Mouse (Mus musculus) splenic B cell, adult 2 months (primary cell): ENCODE results near the gene Rnpepl1.

ENCODE experiments used
- DNase-seq: peaks from one replicate; pipeline ENCODE4 v3.0.0-alpha.2; 2011; ENCODE audit warnings: low read depth, low spot score
- H3K27me3 ChIP-seq: 2 replicates; pipeline ENCODE4 v1.6.1; 2012; ENCODE audit warnings: mild to moderate bottlenecking, low read length, moderate library complexity, mixed read lengths; ENCODE audit not compliant: control insufficient read depth, poor library complexity, insufficient read depth, severe bottlenecking
- H3K36me3 ChIP-seq: 2 replicates; pipeline ENCODE4 v1.6.1; 2012; ENCODE audit warnings: mild to moderate bottlenecking, low read length, moderate library complexity, mixed read lengths; ENCODE audit not compliant: control insufficient read depth, poor library complexity, insufficient read depth, severe bottlenecking

Rnpepl1 gene

DNA sequence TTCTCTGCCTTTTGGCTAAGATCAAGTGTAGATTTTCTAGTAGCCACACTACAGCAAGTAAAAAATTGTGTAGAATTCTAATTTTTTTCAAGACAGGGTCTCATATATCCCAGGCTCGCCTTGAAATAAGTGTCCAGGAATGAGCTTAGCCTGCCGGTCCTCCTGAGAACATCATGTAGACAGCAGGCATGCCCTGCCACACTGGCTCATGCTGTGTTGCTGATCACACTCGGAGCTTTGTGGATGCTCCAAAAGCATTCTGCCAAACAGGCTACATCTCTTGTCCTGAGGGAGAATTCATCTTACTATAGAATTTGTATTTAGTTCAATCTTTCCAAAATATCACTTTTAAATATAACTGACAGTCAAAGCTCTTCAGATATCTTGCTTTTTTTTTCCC lies 17.8 kb upstream of the Rnpepl1 start:
- H3K27me3 ChIP-seq, result no peaks in the 10 kb centered on the region
- H3K36me3 ChIP-seq, result no peaks in the 10 kb centered on the region
- DNase-seq, result no peak

DNA sequence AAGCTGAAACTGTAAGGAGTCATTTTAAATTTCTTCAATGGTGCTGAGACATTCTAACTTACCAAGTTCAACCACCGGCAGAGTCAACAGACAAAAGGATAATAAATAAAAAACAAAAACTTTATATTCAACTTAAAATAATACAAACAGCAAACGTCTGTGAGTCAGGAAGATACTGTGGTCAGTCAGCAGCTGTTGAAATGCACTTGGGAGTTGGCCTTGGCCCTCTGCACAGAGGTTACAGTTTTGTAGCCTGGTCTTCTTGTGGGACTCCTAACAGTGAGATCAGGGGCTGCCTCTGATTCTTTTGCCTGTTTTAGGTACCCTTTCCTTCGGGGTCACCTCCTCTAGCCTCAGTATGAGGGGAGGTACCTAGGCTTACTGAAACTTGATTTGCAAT lies 16.7 kb upstream of the Rnpepl1 start:
- DNase-seq, result no peak
- H3K36me3 ChIP-seq, result no peaks in the 10 kb centered on the region

DNA sequence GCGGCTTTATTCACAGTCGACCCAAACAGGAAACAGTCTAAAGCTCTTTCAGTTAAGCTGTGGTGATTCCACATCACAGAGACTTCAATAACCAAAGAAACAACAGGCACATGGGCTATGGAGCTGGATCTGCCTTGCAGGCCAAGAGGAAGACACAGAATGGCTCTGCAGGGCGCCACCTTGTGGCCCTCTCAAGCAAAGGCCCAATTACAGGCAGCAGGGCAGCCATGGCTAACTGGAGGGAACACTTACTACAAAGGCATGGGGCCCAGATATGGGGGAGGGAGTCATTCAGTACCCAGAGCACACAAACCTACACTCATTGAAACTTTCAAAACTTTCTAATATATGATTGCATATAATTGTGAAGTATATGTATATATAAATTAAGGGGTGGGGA lies 15.5 kb upstream of the Rnpepl1 start:
- no peaks in the 10 kb centered on the region for H3K27me3 ChIP-seq
- DNase-seq, result peak; percentile 76
- no peaks in the 10 kb centered on the region for H3K36me3 ChIP-seq

More for the DNA sequence above, 16.7 kb upstream of the Rnpepl1 start:
- H3K27me3 ChIP-seq, result no peaks in the 10 kb centered on the region

DNA sequence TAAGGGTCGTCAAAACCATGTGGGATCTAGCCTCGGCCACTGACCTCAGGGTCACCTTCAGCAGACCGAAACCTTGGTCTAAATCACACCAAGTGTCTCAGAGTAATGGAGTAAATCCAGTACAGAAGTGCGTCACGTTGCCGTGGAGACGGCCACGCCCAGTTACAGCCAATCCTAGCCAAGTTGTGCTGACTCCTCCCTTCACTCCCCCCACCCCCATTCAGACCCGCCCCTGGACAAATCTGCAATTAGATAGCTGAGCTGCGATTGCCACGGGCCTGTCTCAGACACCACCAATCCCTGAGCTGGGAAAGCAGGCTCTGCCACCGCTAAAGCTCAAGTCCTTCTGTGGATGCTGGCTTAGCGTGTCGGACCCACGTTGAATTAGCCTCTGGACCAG lies 7.8 kb upstream of the Rnpepl1 start, which contains the start of gene Ankmy1:
Ankmy1 (minus strand) TSS at position 121 of the 400 bp plus-strand sequence.
- H3K36me3 ChIP-seq, result no peaks in the 10 kb centered on the region
- DNase-seq, result peak; percentile 29
- no peaks in the 10 kb centered on the region for H3K27me3 ChIP-seq

DNA sequence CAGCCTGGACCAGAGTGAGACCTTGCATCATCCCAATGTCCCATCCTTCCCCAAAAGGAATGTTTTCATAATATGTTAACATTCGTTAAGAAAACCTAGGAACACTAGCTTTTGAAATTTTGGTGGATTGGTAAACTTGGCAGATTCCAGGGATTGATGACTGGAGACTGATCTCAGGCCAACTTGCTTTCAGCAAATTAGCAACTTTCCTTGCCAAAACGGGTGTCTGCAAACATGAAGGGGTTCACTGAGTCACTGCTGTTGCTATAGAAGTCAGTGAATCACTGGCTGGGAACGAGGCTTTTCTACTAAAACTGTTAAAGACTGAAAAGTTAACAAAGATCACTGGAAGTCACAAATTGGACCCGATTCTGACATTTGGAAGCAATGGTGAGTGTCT lies 7.0 kb upstream of the Rnpepl1 start:
- H3K36me3 ChIP-seq, result no peaks in the 10 kb centered on the region
- no peaks in the 10 kb centered on the region for H3K27me3 ChIP-seq
- no peak for DNase-seq

DNA sequence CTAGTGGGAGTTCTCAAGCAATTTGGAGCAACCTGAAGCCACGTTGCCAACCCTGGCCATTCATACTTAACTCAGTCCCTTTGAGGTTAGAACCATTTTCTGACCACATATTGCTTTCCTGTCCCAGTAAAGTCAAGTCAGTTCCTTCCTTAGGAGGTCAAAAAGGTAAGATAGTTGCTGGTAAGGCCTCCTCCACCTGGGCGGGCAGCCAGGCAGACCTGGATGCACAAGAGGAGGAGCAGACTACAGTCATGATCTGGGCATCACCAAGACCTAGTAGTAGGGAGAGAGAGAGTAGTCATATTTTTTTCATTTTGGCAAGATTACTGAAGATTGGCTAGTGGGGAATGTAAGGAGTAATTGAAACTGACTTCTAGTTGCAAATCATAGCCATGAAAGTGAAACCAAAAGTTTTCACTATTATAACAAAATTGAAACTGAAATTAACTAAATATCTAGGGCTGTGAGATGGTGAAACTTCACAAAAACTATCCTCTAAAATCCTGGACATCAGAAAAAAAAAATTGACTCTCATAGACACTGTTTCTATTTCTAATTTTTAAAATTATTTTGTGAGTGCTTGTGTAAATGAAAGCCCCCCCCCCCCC lies 4.8 kb upstream of the Rnpepl1 start:
- Histone ChIP-seq H3K36me3 (no peaks in the 10 kb centered on the region), H3K27me3 (no peaks in the 10 kb centered on the region)
- DNase-seq, result peak; percentile 26

DNA sequence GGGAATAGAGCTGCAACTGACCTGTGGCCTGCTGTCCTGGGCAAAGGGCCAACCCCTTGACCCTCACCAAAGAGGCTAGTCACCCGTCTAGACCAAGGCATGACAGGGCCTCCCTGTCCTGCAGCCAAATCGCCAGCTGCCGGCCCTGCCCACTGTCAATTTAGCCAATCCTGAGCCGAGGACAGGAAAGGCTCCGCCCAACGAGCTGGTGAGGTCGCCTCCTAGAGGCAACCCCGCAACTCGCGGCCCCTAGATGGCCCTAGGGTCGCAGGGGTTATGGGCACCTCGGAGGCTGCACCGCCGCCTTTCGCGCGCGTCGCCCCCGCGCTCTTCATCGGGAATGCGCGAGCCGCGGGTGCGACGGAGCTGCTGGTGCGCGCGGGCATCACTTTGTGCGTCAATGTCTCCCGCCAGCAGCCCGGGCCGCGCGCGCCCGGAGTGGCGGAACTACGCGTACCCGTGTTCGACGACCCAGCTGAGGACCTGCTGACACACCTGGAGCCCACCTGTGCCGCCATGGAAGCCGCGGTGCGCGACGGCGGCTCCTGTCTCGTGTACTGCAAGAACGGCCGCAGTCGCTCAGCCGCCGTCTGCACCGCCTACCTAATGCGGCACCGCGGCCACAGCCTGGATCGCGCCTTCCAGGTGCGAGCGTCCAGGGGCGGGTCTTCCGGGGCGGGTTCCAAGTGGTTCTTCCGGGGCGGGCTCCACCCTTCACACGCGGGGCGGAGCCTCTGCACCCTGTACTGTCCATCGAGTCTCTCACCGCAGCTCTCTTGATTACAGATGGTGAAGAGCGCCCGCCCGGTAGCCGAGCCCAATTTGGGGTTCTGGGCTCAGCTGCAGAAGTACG lies 3.6 kb upstream of the Rnpepl1 start, which contains the start of gene Dusp28:
Dusp28 (plus strand) TSS at position 203 of the 853 bp plus-strand sequence.
- DNase-seq, result peak; percentile 89
- Histone ChIP-seq H3K36me3 (no peaks in the 10 kb centered on the region), H3K27me3 (no peaks in the 10 kb centered on the region)

DNA sequence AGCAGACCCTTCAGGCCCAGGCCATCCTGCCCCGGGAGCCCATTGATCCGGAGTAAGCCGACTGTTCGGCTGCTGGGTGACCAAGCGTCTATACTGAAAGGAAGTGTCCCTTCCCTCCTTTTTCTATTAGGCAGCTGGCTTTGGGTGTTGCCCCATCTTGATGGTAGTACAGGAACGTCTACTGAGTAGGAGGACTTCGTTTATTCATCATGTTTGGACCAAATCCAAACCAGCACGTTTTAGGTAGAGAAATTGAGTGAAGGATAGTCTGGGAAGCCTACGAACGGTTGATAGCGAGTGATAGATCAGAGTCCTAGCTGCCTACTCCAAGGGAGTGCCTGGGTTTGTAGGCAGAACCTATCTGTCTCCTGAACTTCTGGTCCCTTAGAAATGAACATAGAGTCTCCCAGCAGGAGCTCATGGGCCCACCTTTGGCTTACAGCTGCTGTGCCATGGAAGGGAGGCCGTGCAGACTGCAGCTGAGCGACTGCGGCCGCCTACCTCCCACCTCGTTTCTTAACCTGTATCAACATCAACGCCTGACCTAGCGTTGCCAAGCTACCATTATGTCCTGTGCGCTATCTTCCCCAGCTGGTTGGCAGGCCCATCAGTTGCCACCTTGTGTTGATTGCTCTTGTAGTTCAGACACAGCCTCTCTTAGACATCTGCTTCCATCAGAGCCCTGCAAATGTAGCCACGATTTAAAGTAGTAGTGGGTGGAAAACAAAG lies 2.8 kb upstream of the Rnpepl1 start:
- Histone ChIP-seq H3K36me3 (no peaks in the 10 kb centered on the region), H3K27me3 (no peaks in the 10 kb centered on the region)
- DNase-seq, result no peak

DNA sequence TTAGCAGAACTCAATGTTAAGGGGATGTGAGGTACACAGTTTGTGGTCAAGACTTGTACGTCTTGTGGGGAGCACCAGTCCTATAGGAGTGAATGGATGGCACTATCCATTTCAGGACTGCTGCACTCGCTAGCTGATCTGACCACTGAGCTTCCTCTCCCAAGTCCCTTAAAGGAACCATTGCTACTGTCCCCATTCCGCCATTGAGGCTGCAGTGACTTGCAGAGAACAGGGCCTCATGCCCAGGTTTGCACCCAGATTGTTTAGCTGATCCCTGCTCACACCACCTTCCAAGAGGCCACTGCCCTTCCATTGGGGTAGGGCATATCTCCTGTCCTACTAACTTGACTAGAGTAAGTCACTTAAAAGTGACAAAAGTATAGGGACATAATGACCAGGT lies 1.9 kb upstream of the Rnpepl1 start:
- H3K36me3 ChIP-seq, result no peaks in the 10 kb centered on the region
- DNase-seq, result no peak
- no peaks in the 10 kb centered on the region for H3K27me3 ChIP-seq

DNA sequence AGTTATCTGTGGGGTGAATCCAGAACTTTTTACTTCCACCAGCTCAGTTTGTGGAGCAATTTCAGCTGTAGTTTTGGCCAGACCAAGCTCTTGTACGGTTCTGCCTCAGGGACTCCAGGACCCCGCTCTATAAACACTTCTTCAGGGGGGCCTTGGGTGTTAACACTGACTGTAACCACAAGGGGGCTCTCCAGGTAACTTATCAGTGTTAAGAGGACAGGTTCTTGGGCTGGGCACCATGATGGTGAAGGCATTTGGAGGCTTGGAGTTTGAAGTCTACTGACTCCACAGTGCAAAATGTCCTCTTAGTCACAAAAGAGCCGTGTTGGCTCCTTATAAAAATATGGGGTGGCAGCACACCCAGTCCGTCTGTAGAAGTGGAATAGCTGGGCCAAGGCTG lies 1.5 kb upstream of the Rnpepl1 start:
- DNase-seq, result peak; percentile 56
- H3K36me3 ChIP-seq, result no peaks in the 10 kb centered on the region
- no peaks in the 10 kb centered on the region for H3K27me3 ChIP-seq

DNA sequence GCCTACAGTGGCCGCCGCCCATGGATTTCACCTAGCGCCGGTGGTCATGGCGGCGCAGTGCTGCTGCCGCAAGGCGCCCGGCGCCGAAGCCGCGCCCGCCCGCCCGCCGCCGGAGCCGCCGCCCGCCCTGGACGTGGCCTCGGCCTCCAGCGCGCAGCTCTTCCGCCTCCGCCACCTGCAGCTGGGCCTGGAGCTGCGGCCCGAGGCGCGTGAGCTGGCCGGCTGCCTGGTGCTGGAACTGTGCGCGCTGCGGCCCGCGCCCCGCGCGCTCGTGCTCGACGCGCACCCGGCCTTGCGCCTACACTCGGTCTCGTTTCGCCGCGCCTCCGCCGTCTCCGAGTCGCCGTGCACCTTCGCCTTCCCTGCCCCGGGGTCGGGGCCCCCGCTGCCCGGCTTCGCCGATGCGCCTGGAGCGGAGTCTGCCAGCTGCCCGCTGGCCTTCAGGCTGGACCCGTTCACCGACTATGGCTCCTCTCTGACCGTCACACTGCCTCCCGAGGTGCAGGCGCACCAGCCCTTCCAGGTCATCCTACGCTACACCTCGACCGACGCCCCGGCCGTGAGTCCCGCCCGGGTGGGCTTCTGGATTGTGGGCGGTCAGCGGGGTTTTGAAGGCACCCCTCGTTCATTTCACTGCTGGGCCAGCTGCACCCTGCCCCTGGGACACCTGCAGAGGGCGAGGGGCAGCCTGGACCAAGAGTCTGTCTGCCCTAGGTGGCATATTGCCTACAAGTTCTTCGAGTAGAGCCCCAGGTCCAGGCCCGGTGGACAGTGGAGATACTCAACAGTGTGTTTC lies 540 bp downstream of the Rnpepl1 start:
- DNase-seq, result peak; percentile 56
- H3K36me3 ChIP-seq, result peaks cover 2% of the 10 kb centered on the region
- no peaks in the 10 kb centered on the region for H3K27me3 ChIP-seq

DNA sequence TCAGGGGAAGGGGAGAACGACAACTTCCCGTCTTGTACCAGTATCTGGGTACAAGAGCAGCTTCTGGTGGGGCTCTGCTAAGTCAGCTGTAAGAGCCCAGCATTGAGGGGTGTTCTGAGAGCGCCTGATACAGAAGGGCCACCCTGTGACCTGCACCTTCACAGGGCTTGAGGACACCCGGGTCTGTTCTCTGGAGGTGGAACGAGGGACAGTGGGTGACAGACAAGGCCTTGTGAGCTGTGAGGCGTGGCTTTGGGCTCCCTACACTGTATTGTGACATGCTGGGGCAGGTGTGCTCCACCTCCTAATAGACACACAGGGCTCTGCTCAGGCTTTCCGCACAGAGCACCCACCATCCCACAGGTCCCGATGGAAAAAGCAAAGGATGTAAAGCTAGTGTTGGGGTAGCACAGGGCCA lies 1.1 kb downstream of the Rnpepl1 start:
- DNase-seq, result peak; percentile 16
- H3K36me3 ChIP-seq, result peaks cover 2% of the 10 kb centered on the region

DNA sequence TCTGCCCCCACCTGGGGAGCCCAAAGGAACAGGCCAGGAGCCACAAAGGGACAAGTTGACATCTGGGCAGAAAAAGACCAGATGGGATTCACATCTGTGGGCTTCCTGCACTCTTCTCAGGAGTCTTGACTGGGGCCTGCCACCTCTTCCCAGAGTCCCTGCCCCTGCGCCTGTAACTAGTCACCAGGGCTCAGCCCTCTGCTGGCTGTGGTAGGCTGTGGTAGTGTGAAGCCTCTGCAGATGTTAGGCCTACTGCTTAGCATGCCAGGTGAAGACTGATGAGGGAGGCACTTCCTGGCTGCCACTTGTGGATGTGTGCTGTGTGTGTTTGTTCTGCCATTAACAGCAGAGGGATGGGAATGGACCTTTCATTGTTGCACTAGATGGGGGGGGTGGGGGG lies 1.7 kb downstream of the Rnpepl1 start:
- peak; percentile 25 for DNase-seq
- Histone ChIP-seq H3K27me3 (no peaks in the 10 kb centered on the region), H3K36me3 (peaks cover 4% of the 10 kb centered on the region)

More for the DNA sequence above, 1.1 kb downstream of the Rnpepl1 start:
- no peaks in the 10 kb centered on the region for H3K27me3 ChIP-seq

DNA sequence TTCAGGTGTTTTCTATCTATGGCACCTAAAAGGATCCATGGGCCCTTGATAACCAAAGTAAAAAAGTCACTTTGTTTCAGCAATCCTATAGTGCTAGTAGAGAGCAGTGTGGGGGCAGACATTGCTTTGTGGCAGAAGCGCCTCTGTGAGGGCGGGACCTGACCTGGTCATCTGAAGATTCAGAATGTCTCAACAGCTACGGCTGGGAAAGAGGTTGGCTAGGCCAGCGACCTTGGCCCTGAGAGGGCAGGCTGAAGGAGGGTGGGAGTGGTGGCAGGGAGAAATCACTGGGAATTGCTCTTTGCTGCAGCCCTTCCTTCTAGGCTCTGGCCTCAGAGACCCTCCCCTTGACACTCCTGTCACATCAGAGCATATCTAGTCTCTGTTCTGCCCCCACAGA lies 3.7 kb downstream of the Rnpepl1 start:
- DNase-seq, result no peak
- Histone ChIP-seq H3K36me3 (peaks cover 12% of the 10 kb centered on the region), H3K27me3 (no peaks in the 10 kb centered on the region)
